Mouse (Mus musculus): ENCODE data around the gene Ccdc149.

GRCm38 (mm10) chr5:52415917-52416316 is 55.4 kb downstream of the Ccdc149 start:
- TF ChIP-seq POLR2A (IDR thresholded peaks at IDR 0.05; ENCODE audit: insufficient read depth, low read length): no peak
- no peak for TF ChIP-seq EP300 (IDR thresholded peaks at IDR 0.05; ENCODE audit: insufficient read depth, low read depth, low read length)
- no peak for TF ChIP-seq CTCF (IDR thresholded peaks at IDR 0.05; ENCODE audit: low read depth, low read length)

Data from ES-Bruce4 (cell line).